Mouse (Mus musculus): ENCODE measurements around the gene Uvssa. TPM values are rescaled to one million over a fixed set of nuclear protein-coding genes. Genes with fewer than 3 reads are reported as not detected.

Gene Uvssa
- polyA plus RNA-seq, 2 experiments: 10.0 to 11.5 TPM

DNA sequence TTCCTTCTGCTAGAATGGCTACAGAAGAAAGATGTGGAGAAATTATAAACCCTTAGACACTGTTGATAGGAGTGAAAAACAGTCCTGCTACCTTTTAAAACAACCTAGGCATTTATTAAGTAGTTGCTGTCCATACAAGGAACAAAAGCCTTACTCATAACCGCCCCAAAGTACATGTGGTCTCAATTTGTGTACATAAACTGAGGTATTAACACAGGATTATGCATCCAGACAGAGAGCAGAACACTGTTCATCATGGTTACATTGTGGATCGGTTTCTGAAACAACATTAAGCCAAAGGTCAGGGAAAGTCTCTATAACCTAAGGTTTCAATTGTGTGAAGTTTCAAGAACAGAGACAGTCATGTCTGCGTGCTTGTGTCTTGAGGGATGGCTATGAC is 25.3 kb upstream of the Uvssa start:
- Histone ChIP-seq H3K9ac (ENCODE audit: low read depth, low read length, severe bottlenecking) (no peak overlapping the region), H3K27ac (replicated peaks; ENCODE audit: low read depth, low read length) (no peak overlapping the region), H3K27me3 (ENCODE audit: control insufficient read depth, insufficient read depth, low read length) (no peaks in the 10 kb centered on the region), H3K4me1 (ENCODE audit: control insufficient read depth, insufficient read depth, low read length) (peaks cover 22% of the 10 kb centered on the region), H3K9me3 (ENCODE audit: control insufficient read depth, low read length) (no peaks in the 10 kb centered on the region), H3K4me2 (replicated peaks; ENCODE audit: low read depth, low read length, severe bottlenecking) (no peak overlapping the region), H3K36me3 (ENCODE audit: control insufficient read depth, insufficient read depth, low read length) (peaks cover under 1% of the 10 kb centered on the region; the same call in 1 of the 2 replicates), H3K4me3 (replicated peaks; ENCODE audit: low read length) (no peak overlapping the region)
- 27% methylated on average over 3 of the region's 3 CpGs for WGBS
- DNase-seq (ENCODE audit: low spot score) (no peak), ATAC-seq (ENCODE audit: low FRiP score, low read depth) (no peak)
- no peak for TF ChIP-seq POLR2A (IDR thresholded peaks at IDR 0.05; ENCODE audit: borderline replicate concordance, extremely low read depth, insufficient read depth, insufficient read length)

DNA sequence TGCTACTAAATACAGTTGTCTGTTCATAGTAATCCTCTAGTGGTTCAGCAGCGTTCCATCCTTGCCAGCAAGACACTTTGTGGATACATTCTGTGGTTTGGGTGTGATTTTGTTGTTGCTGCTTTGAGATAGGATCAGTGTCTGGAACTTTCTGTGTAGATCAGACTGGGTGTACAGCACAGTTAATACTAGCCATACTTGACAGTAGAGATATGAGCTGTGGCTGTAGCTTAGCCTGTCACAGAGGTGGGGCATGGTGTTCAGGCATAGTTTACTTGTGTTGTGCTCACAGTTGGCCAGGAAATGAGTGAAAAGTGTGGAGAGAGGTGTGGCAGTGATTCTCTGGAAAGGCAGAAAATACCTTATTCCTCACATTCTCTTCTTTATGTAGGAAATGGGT is 20.9 kb upstream of the Uvssa start:
- 100% methylated on average over 1 of the region's 1 CpGs for WGBS
- ATAC-seq (ENCODE audit: low FRiP score, low read depth) (no peak), DNase-seq (ENCODE audit: low spot score) (no peak)
- H3K27me3 ChIP-seq (ENCODE audit: control insufficient read depth, insufficient read depth, low read length): no peaks in the 10 kb centered on the region
- H3K4me3 ChIP-seq (replicated peaks; ENCODE audit: low read length): no peak overlapping the region
- H3K27ac ChIP-seq (replicated peaks; ENCODE audit: low read depth, low read length): no peak overlapping the region
- H3K4me1 ChIP-seq (ENCODE audit: control insufficient read depth, insufficient read depth, low read length): peaks cover 8% of the 10 kb centered on the region
- H3K4me2 ChIP-seq (replicated peaks; ENCODE audit: low read depth, low read length, severe bottlenecking): no peak overlapping the region
- no peak for TF ChIP-seq POLR2A (IDR thresholded peaks at IDR 0.05; ENCODE audit: borderline replicate concordance, extremely low read depth, insufficient read depth, insufficient read length)
- no peak overlapping the region for H3K9ac ChIP-seq (ENCODE audit: low read depth, low read length, severe bottlenecking)
- H3K9me3 ChIP-seq (ENCODE audit: control insufficient read depth, low read length): no peaks in the 10 kb centered on the region
- peaks cover 36% of the 10 kb centered on the region for H3K36me3 ChIP-seq (ENCODE audit: control insufficient read depth, insufficient read depth, low read length)

DNA sequence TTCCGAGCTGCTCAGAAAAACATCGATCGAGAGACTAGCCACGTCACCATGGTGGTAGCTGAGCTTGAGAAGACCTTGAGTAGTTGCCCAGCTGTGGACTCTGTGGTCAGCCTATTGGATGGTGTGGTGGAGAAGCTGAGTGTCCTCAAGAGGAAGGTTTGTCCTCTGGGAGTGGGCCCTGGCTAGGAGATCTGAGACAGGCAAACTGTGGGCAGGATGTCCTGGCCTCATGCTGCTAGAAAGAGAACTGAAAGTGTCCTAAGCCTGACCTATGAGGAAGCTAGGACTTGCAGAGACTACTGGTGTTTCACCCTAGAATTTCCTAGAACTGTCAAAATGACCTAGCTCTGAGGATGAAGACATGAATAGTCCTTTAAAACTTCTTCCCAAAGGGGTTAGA is 19.9 kb upstream of the Uvssa start:
- ATAC-seq (ENCODE audit: low FRiP score, low read depth) (no peak), DNase-seq (ENCODE audit: low spot score) (no peak)
- no peak overlapping the region for H3K9ac ChIP-seq (ENCODE audit: low read depth, low read length, severe bottlenecking)
- peaks cover 46% of the 10 kb centered on the region for H3K36me3 ChIP-seq (ENCODE audit: control insufficient read depth, insufficient read depth, low read length)
- H3K4me2 ChIP-seq (replicated peaks; ENCODE audit: low read depth, low read length, severe bottlenecking): no peak overlapping the region
- no peaks in the 10 kb centered on the region for H3K9me3 ChIP-seq (ENCODE audit: control insufficient read depth, low read length)
- no peaks in the 10 kb centered on the region for H3K4me1 ChIP-seq (ENCODE audit: control insufficient read depth, insufficient read depth, low read length)
- no peak overlapping the region for H3K27ac ChIP-seq (replicated peaks; ENCODE audit: low read depth, low read length)
- H3K27me3 ChIP-seq (ENCODE audit: control insufficient read depth, insufficient read depth, low read length): no peaks in the 10 kb centered on the region
- H3K4me3 ChIP-seq (replicated peaks; ENCODE audit: low read length): no peak overlapping the region
- TF ChIP-seq POLR2A (IDR thresholded peaks at IDR 0.05; ENCODE audit: borderline replicate concordance, extremely low read depth, insufficient read depth, insufficient read length): no peak
- 96% methylated on average over 4 of the region's 4 CpGs for WGBS

DNA sequence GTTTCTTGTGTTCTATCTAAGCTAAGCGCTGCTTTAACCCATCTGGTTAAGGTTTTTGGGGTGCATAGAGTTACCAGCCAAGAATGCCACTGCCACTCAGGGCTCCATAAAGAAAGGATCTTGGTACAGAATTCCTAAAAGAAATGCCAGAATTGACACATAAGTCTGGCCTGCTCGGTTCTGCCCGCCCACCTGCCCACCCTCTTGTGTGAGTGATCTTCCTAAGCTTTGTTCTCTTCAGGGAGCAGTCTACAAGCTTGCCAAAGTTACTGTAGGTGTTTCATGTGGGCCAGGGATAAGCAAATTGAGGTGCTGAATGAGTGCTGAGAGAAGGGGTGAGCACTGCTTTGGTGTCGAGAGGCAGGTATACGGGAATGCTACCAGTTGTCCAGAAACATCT is 15.1 kb upstream of the Uvssa start:
- TF ChIP-seq POLR2A (IDR thresholded peaks at IDR 0.05; ENCODE audit: borderline replicate concordance, extremely low read depth, insufficient read depth, insufficient read length): no peak
- H3K4me2 ChIP-seq (replicated peaks; ENCODE audit: low read depth, low read length, severe bottlenecking): no peak overlapping the region
- no peaks in the 10 kb centered on the region for H3K4me1 ChIP-seq (ENCODE audit: control insufficient read depth, insufficient read depth, low read length)
- no peak overlapping the region for H3K27ac ChIP-seq (replicated peaks; ENCODE audit: low read depth, low read length)
- no peaks in the 10 kb centered on the region for H3K27me3 ChIP-seq (ENCODE audit: control insufficient read depth, insufficient read depth, low read length)
- no peaks in the 10 kb centered on the region for H3K9me3 ChIP-seq (ENCODE audit: control insufficient read depth, low read length)
- H3K9ac ChIP-seq (ENCODE audit: low read depth, low read length, severe bottlenecking): no peak overlapping the region
- peaks cover 89% of the 10 kb centered on the region for H3K36me3 ChIP-seq (ENCODE audit: control insufficient read depth, insufficient read depth, low read length)
- WGBS: 93% methylated on average over 5 of the region's 5 CpGs
- no peak overlapping the region for H3K4me3 ChIP-seq (replicated peaks; ENCODE audit: low read length)
- ATAC-seq (ENCODE audit: low FRiP score, low read depth) (no peak), DNase-seq (ENCODE audit: low spot score) (no peak)

DNA sequence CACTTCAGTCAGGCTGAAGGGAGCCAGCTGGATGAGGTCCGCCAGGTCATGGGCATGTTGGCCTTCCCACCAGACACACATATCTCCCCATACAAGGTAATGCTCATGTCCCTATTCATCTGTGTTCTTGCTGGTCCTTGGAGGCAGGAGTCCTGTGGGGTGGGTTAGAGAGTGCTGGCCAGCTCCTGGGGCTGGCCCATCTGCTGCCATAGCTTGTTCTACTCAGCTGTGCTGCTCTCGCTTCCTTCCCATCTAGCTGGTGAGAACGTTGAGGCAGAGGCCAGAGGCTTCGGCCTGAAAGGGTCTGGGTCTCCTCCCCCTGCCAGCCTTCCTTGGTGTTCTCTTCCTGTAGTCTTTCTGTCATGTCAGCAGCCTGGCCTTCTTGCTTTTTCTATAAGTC is 9.7 kb upstream of the Uvssa start:
- Histone ChIP-seq H3K9me3 (ENCODE audit: control insufficient read depth, low read length) (no peaks in the 10 kb centered on the region), H3K4me2 (replicated peaks; ENCODE audit: low read depth, low read length, severe bottlenecking) (no peak overlapping the region), H3K4me1 (ENCODE audit: control insufficient read depth, insufficient read depth, low read length) (no peaks in the 10 kb centered on the region), H3K9ac (ENCODE audit: low read depth, low read length, severe bottlenecking) (no peak overlapping the region), H3K36me3 (ENCODE audit: control insufficient read depth, insufficient read depth, low read length) (peaks cover 98% of the 10 kb centered on the region), H3K27me3 (ENCODE audit: control insufficient read depth, insufficient read depth, low read length) (no peaks in the 10 kb centered on the region), H3K27ac (replicated peaks; ENCODE audit: low read depth, low read length) (no peak overlapping the region), H3K4me3 (replicated peaks; ENCODE audit: low read length) (no peak overlapping the region)
- WGBS: 85% methylated on average over 4 of the region's 4 CpGs
- no peak for TF ChIP-seq POLR2A (IDR thresholded peaks at IDR 0.05; ENCODE audit: borderline replicate concordance, extremely low read depth, insufficient read depth, insufficient read length)
- ATAC-seq (ENCODE audit: low FRiP score, low read depth): no peak
- no peak for DNase-seq (ENCODE audit: low spot score)

DNA sequence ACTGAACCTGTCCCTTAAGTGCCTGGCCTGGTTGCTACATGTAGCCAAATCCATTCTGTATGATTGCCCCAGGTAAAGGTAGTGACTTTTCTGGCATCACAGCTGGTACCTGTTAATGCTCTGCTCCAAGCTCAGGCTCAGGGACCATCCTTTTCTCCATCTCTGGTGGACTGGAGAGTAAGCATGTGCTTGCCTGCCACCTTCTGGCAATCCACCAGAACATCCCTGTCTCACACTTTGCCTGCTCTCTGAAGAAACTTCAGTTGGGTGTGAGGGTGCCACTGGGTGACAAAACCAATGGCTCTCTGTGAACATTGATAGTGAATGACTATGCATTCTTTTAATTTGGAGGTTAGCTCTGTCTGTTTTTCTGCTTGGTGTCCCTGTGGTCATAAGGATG is 7.2 kb upstream of the Uvssa start:
- ATAC-seq (ENCODE audit: low FRiP score, low read depth) (no peak), DNase-seq (ENCODE audit: low spot score) (peak; percentile 20)
- peaks cover 83% of the 10 kb centered on the region for H3K36me3 ChIP-seq (ENCODE audit: control insufficient read depth, insufficient read depth, low read length)

More for the DNA sequence above, 7.2 kb upstream of the Uvssa start:
- TF ChIP-seq POLR2A (IDR thresholded peaks at IDR 0.05; ENCODE audit: borderline replicate concordance, extremely low read depth, insufficient read depth, insufficient read length): no peak
- no peak overlapping the region for H3K4me2 ChIP-seq (replicated peaks; ENCODE audit: low read depth, low read length, severe bottlenecking)
- H3K4me3 ChIP-seq (replicated peaks; ENCODE audit: low read length): no peak overlapping the region
- H3K9me3 ChIP-seq (ENCODE audit: control insufficient read depth, low read length): no peaks in the 10 kb centered on the region
- no peak overlapping the region for H3K27ac ChIP-seq (replicated peaks; ENCODE audit: low read depth, low read length)
- no peaks in the 10 kb centered on the region for H3K27me3 ChIP-seq (ENCODE audit: control insufficient read depth, insufficient read depth, low read length)
- no peak overlapping the region for H3K9ac ChIP-seq (ENCODE audit: low read depth, low read length, severe bottlenecking)
- H3K4me1 ChIP-seq (ENCODE audit: control insufficient read depth, insufficient read depth, low read length): no peaks in the 10 kb centered on the region

All from limb, embryonic 14.5 days (tissue).